Mouse (Mus musculus): ENCODE measurements around the gene Ddx49. TPM values are rescaled to one million over a fixed set of nuclear protein-coding genes. Genes with fewer than 3 reads are reported as not detected.

Gene Ddx49
- polyA plus RNA-seq, 1 experiment from 2014 or later: 53.7 TPM

GRCm38 (mm10) chr8:70332070-70332877, 30.0 kb upstream of the Ddx49 start:
- peaks cover 33% of the 10 kb centered on the region for H3K4me1 ChIP-seq
- peak overlapping the region; percentile 51; the same call in 1 of the 2 replicates for H3K27ac ChIP-seq
- H3K9me3 ChIP-seq (replicated peaks): no peaks in the 10 kb centered on the region
- 22% methylated on average over 41 of the region's 41 CpGs for WGBS
- peak; percentile 75 for ATAC-seq
- H3K27me3 ChIP-seq: 0 out of 2 replicates have a peak, but pooled peaks cover 5% of the 10 kb centered on the region
- H3K9ac ChIP-seq: peak overlapping the region; percentile 43
- no peak overlapping the region for H3K4me3 ChIP-seq
- peaks cover 95% of the 10 kb centered on the region for H3K36me3 ChIP-seq (ENCODE audit: poor library complexity, severe bottlenecking)
- H3K4me2 ChIP-seq: peak overlapping the region; percentile 33

DNA sequence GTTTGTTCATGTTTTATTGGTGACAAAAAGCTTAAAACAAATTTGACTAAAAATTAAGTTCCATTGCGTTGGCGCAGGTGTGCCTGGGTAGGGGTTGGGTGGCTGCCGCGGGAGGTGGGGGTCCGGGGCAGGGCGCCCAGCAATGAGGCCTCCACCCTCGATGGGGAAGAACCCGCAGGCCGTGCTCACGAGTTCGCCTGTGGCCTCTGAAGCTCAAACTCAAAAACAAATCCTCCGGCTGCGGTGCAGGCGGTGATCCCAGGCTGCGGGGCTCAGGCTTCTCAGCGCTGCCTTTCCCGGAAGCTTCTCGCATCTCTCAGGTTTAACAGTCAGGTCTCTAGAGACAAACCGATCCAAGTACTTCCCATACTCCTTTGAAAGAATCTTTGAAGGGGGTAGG, 29.2 kb upstream of the Ddx49 start:
- Histone ChIP-seq H3K4me1 (peaks cover 33% of the 10 kb centered on the region), H3K4me2 (no peak overlapping the region), H3K9me3 (replicated peaks) (no peaks in the 10 kb centered on the region), H3K4me3 (no peak overlapping the region), H3K9ac (no peak overlapping the region), H3K27me3 (0 out of 2 replicates have a peak, but pooled peaks cover 5% of the 10 kb centered on the region), H3K27ac (0 out of 2 replicates have a peak overlapping the region, but pooled peaks have one; percentile 10), H3K36me3 (ENCODE audit: poor library complexity, severe bottlenecking) (peaks cover 94% of the 10 kb centered on the region)
- no peak for ATAC-seq
- 66% methylated on average over 19 of the region's 19 CpGs for WGBS

DNA sequence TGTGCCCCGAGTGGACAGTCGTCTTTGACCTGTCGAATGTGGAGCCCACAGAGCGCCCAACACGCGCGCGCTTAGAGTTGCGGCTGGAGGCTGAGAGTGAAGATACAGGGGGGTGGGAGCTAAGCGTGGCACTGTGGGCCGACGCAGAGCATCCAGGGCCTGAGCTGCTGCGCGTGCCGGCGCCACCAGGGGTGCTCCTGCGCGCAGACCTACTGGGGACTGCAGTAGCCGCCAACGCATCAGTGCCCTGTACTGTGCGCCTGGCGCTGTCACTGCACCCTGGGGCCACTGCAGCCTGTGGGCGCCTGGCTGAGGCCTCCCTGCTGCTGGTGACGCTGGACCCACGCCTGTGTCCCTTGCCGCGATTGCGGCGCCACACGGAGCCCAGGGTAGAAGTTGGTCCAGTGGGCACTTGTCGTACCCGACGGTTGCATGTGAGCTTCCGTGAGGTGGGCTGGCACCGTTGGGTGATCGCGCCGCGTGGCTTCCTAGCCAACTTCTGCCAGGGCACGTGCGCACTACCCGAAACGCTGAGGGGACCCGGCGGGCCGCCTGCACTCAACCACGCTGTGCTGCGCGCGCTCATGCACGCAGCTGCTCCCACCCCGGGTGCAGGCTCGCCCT, 28.6 kb upstream of the Ddx49 start:
- ATAC-seq: peak; percentile 81
- Histone ChIP-seq H3K9me3 (replicated peaks) (no peaks in the 10 kb centered on the region), H3K4me1 (peaks cover 33% of the 10 kb centered on the region), H3K4me2 (peak overlapping the region; percentile 44), H3K4me3 (0 out of 2 replicates have a peak overlapping the region, but pooled peaks have one; percentile 0), H3K36me3 (ENCODE audit: poor library complexity, severe bottlenecking) (peaks cover 89% of the 10 kb centered on the region), H3K9ac (peak overlapping the region; percentile 47), H3K27me3 (0 out of 2 replicates have a peak, but pooled peaks cover 5% of the 10 kb centered on the region), H3K27ac (0 out of 2 replicates have a peak overlapping the region, but pooled peaks have one; percentile 10)
- WGBS: 30% methylated on average over 53 of the region's 53 CpGs

GRCm38 (mm10) chr8:70329835-70330740, 27.8 kb upstream of the Ddx49 start:
- WGBS: 9% methylated on average over 45 of the region's 45 CpGs
- H3K27me3 ChIP-seq: 0 out of 2 replicates have a peak, but pooled peaks cover 5% of the 10 kb centered on the region
- peak overlapping the region; percentile 47 for H3K9ac ChIP-seq
- peaks cover 87% of the 10 kb centered on the region for H3K36me3 ChIP-seq (ENCODE audit: poor library complexity, severe bottlenecking)
- no peak for ATAC-seq
- H3K27ac ChIP-seq: no peak overlapping the region
- H3K4me1 ChIP-seq: peaks cover 33% of the 10 kb centered on the region
- no peaks in the 10 kb centered on the region for H3K9me3 ChIP-seq (replicated peaks)
- peak overlapping the region; percentile 44 for H3K4me2 ChIP-seq
- H3K4me3 ChIP-seq: no peak overlapping the region

- Histone ChIP-seq H3K4me3 (no peak within 1 kb of the TSS), H3K27me3 (0 out of 2 replicates have a peak, but pooled peaks cover 5% of the 10 kb centered on the region), H3K27ac (no peak within 1 kb of the TSS), H3K9me3 (replicated peaks) (no peaks in the 10 kb centered on the region), H3K4me2 (peak within 1 kb of the TSS; percentile 44), H3K36me3 (ENCODE audit: poor library complexity, severe bottlenecking) (peaks cover 84% of the 10 kb centered on the region), H3K4me1 (peaks cover 33% of the 10 kb centered on the region), H3K9ac (peak within 1 kb of the TSS; percentile 47)
- ATAC-seq: no peak
- 30% methylated on average over 14 of the region's 14 CpGs for WGBS
These were observed 27.0 kb upstream of the Ddx49 start, which contains the start of gene Gdf1 for GRCm38 (mm10) chr8:70329124-70329834. TSS of gene Gdf1 (plus strand) at chr8:70329817.

DNA sequence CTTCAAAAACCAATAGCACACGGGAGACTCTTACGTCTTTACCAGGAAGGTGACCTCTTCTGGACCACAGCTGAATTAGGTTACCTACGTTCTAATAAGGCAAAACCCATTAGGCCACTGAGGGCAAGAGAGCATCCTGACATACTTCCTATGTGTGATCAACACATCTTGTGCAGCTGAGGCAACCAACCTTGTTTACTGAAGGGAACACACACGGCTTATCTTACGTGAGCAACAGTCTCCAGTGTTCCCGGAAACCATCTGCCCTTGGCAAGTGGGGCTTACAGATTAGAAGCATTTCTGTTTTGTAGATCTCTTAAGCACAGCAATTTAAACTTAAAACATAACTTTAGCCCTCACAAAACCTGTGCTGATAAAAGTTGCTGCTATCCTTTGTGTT, 25.2 kb upstream of the Ddx49 start:
- 97% methylated on average over 6 of the region's 6 CpGs for whole genome bisulfite sequencing
- H3K4me3 ChIP-seq: no peak overlapping the region
- no peak for ATAC-seq
- no peak overlapping the region for H3K9ac ChIP-seq
- 0 out of 2 replicates have a peak, but pooled peaks cover 5% of the 10 kb centered on the region for H3K27me3 ChIP-seq
- H3K9me3 ChIP-seq (replicated peaks): no peaks in the 10 kb centered on the region
- H3K4me1 ChIP-seq: peaks cover 31% of the 10 kb centered on the region
- no peak overlapping the region for H3K4me2 ChIP-seq
- no peak overlapping the region for H3K27ac ChIP-seq
- H3K36me3 ChIP-seq (ENCODE audit: poor library complexity, severe bottlenecking): peaks cover 80% of the 10 kb centered on the region

GRCm38 (mm10) chr8:70323716-70324115, 21.4 kb upstream of the Ddx49 start:
- Histone ChIP-seq H3K4me3 (no peak overlapping the region), H3K4me2 (no peak overlapping the region), H3K9me3 (replicated peaks) (no peaks in the 10 kb centered on the region), H3K27me3 (no peaks in the 10 kb centered on the region), H3K9ac (no peak overlapping the region), H3K4me1 (no peaks in the 10 kb centered on the region), H3K36me3 (ENCODE audit: poor library complexity, severe bottlenecking) (peaks cover 79% of the 10 kb centered on the region), H3K27ac (no peak overlapping the region)
- no peak for ATAC-seq
- 93% methylated on average over 3 of the region's 3 CpGs for WGBS

GRCm38 (mm10) chr8:70317872-70318271, 15.6 kb upstream of the Ddx49 start:
- no peaks in the 10 kb centered on the region for H3K27me3 ChIP-seq
- peak overlapping the region; percentile 95 for H3K27ac ChIP-seq
- WGBS: 85% methylated on average over 5 of the region's 5 CpGs
- peak overlapping the region; percentile 81 for H3K4me2 ChIP-seq
- H3K4me1 ChIP-seq: peaks cover 38% of the 10 kb centered on the region
- H3K36me3 ChIP-seq (ENCODE audit: poor library complexity, severe bottlenecking): peaks cover 52% of the 10 kb centered on the region
- peak overlapping the region; percentile 85; the same call in 1 of the 2 replicates for H3K9ac ChIP-seq
- H3K4me3 ChIP-seq: peak overlapping the region; percentile 61; the same call in 1 of the 2 replicates
- no peaks in the 10 kb centered on the region for H3K9me3 ChIP-seq (replicated peaks)
- ATAC-seq: no peak

- no peaks in the 10 kb centered on the region for H3K9me3 ChIP-seq (replicated peaks)
These were observed 14.5 kb upstream of the Ddx49 start for GRCm38 (mm10) chr8:70316511-70317504.

More at GRCm38 (mm10) chr8:70316511-70317504, 14.5 kb upstream of the Ddx49 start:
- peak overlapping the region; percentile 61 for H3K4me3 ChIP-seq
- H3K27ac ChIP-seq: peak overlapping the region; percentile 95
- H3K4me2 ChIP-seq: peak overlapping the region; percentile 81
- 5% methylated on average over 15 of the region's 15 CpGs for WGBS
- peaks cover 38% of the 10 kb centered on the region for H3K4me1 ChIP-seq
- H3K36me3 ChIP-seq (ENCODE audit: poor library complexity, severe bottlenecking): peaks cover 52% of the 10 kb centered on the region
- peak overlapping the region; percentile 85 for H3K9ac ChIP-seq
- ATAC-seq: peak; percentile 93
- no peaks in the 10 kb centered on the region for H3K27me3 ChIP-seq

Data from forebrain, embryonic 13.5 days (tissue).